Mouse (Mus musculus): ENCODE measurements at regions not wholly inside any gene's neighbourhood (a gene's known extent, or its start where the extent isn't known, plus 50 kb on each side); places are given as distances from the start of the nearest gene placed in this dataset.

GRCm38 (mm10) chr2:75396016-75396415 is 263.0 kb upstream of the Hnrnpa3 start:
- H3K4me3 ChIP-seq (ENCODE audit: low read depth, low read length): no peak overlapping the region
- H3K9me3 ChIP-seq (replicated peaks; ENCODE audit: control insufficient read depth, insufficient read depth, low read length, poor library complexity, severe bottlenecking): no peaks in the 10 kb centered on the region
- no peaks in the 10 kb centered on the region for H3K27me3 ChIP-seq (ENCODE audit: control insufficient read depth, insufficient read depth, low read length, poor library complexity, severe bottlenecking)
- H3K9ac ChIP-seq (ENCODE audit: low read depth, poor library complexity, severe bottlenecking): no peak overlapping the region
- no peaks in the 10 kb centered on the region for H3K36me3 ChIP-seq (ENCODE audit: control insufficient read depth, insufficient read depth, low read length, poor library complexity, severe bottlenecking)
- no peak overlapping the region for H3K27ac ChIP-seq (ENCODE audit: insufficient read depth, low read length)
- H3K4me1 ChIP-seq (ENCODE audit: control insufficient read depth, insufficient read depth, low read length): no peaks in the 10 kb centered on the region
- no peak for TF ChIP-seq CTCF (IDR thresholded peaks at IDR 0.05; ENCODE audit: low read depth, low read length)
- no peak for TF ChIP-seq POLR2A (IDR thresholded peaks at IDR 0.05; ENCODE audit: insufficient read depth, low read length)
- no peak for TF ChIP-seq EP300 (IDR thresholded peaks at IDR 0.05; ENCODE audit: insufficient read depth, low read depth, low read length)

GRCm38 (mm10) chr2:75400291-75400870 is 258.7 kb upstream of the Hnrnpa3 start:
- Histone ChIP-seq H3K27ac (ENCODE audit: insufficient read depth, low read length) (no peak overlapping the region), H3K27me3 (ENCODE audit: control insufficient read depth, insufficient read depth, low read length, poor library complexity, severe bottlenecking) (no peaks in the 10 kb centered on the region), H3K36me3 (ENCODE audit: control insufficient read depth, insufficient read depth, low read length, poor library complexity, severe bottlenecking) (no peaks in the 10 kb centered on the region), H3K9me3 (replicated peaks; ENCODE audit: control insufficient read depth, insufficient read depth, low read length, poor library complexity, severe bottlenecking) (no peaks in the 10 kb centered on the region), H3K4me1 (ENCODE audit: control insufficient read depth, insufficient read depth, low read length) (no peaks in the 10 kb centered on the region), H3K9ac (ENCODE audit: low read depth, poor library complexity, severe bottlenecking) (no peak overlapping the region), H3K4me3 (ENCODE audit: low read depth, low read length) (no peak overlapping the region)
- TF ChIP-seq POLR2A (IDR thresholded peaks at IDR 0.05; ENCODE audit: insufficient read depth, low read length) (no peak), EP300 (IDR thresholded peaks at IDR 0.05; ENCODE audit: insufficient read depth, low read depth, low read length) (no peak), CTCF (IDR thresholded peaks at IDR 0.05; ENCODE audit: low read depth, low read length) (no peak)

GRCm38 (mm10) chr2:75403791-75404190 is 255.3 kb upstream of the Hnrnpa3 start:
- no peaks in the 10 kb centered on the region for H3K9me3 ChIP-seq (replicated peaks; ENCODE audit: control insufficient read depth, insufficient read depth, low read length, poor library complexity, severe bottlenecking)
- no peak overlapping the region for H3K27ac ChIP-seq (ENCODE audit: insufficient read depth, low read length)
- no peaks in the 10 kb centered on the region for H3K36me3 ChIP-seq (ENCODE audit: control insufficient read depth, insufficient read depth, low read length, poor library complexity, severe bottlenecking)
- no peaks in the 10 kb centered on the region for H3K27me3 ChIP-seq (ENCODE audit: control insufficient read depth, insufficient read depth, low read length, poor library complexity, severe bottlenecking)
- TF ChIP-seq POLR2A (IDR thresholded peaks at IDR 0.05; ENCODE audit: insufficient read depth, low read length) (no peak), EP300 (IDR thresholded peaks at IDR 0.05; ENCODE audit: insufficient read depth, low read depth, low read length) (no peak), CTCF (IDR thresholded peaks at IDR 0.05; ENCODE audit: low read depth, low read length) (no peak)
- H3K4me1 ChIP-seq (ENCODE audit: control insufficient read depth, insufficient read depth, low read length): no peaks in the 10 kb centered on the region
- H3K9ac ChIP-seq (ENCODE audit: low read depth, poor library complexity, severe bottlenecking): no peak overlapping the region
- no peak overlapping the region for H3K4me3 ChIP-seq (ENCODE audit: low read depth, low read length)

GRCm38 (mm10) chr2:75405524-75406214 is 253.4 kb upstream of the Hnrnpa3 start:
- Histone ChIP-seq H3K36me3 (ENCODE audit: control insufficient read depth, insufficient read depth, low read length, poor library complexity, severe bottlenecking) (no peaks in the 10 kb centered on the region), H3K27me3 (ENCODE audit: control insufficient read depth, insufficient read depth, low read length, poor library complexity, severe bottlenecking) (no peaks in the 10 kb centered on the region), H3K9me3 (replicated peaks; ENCODE audit: control insufficient read depth, insufficient read depth, low read length, poor library complexity, severe bottlenecking) (no peaks in the 10 kb centered on the region), H3K27ac (ENCODE audit: insufficient read depth, low read length) (no peak overlapping the region), H3K4me3 (ENCODE audit: low read depth, low read length) (no peak overlapping the region), H3K4me1 (ENCODE audit: control insufficient read depth, insufficient read depth, low read length) (no peaks in the 10 kb centered on the region), H3K9ac (ENCODE audit: low read depth, poor library complexity, severe bottlenecking) (no peak overlapping the region)
- TF ChIP-seq CTCF (IDR thresholded peaks at IDR 0.05; ENCODE audit: low read depth, low read length): no peak

GRCm38 (mm10) chr2:75406721-75407455 is 252.2 kb upstream of the Hnrnpa3 start:
- TF ChIP-seq CTCF (IDR thresholded peaks at IDR 0.05; ENCODE audit: low read depth, low read length) (no peak), EP300 (IDR thresholded peaks at IDR 0.05; ENCODE audit: insufficient read depth, low read depth, low read length) (no peak)
- Histone ChIP-seq H3K36me3 (ENCODE audit: control insufficient read depth, insufficient read depth, low read length, poor library complexity, severe bottlenecking) (no peaks in the 10 kb centered on the region), H3K9me3 (replicated peaks; ENCODE audit: control insufficient read depth, insufficient read depth, low read length, poor library complexity, severe bottlenecking) (no peaks in the 10 kb centered on the region), H3K4me3 (ENCODE audit: low read depth, low read length) (no peak overlapping the region), H3K27ac (ENCODE audit: insufficient read depth, low read length) (no peak overlapping the region), H3K4me1 (ENCODE audit: control insufficient read depth, insufficient read depth, low read length) (no peaks in the 10 kb centered on the region), H3K9ac (ENCODE audit: low read depth, poor library complexity, severe bottlenecking) (no peak overlapping the region), H3K27me3 (ENCODE audit: control insufficient read depth, insufficient read depth, low read length, poor library complexity, severe bottlenecking) (no peaks in the 10 kb centered on the region)

GRCm38 (mm10) chr2:75407560-75407959 is 251.5 kb upstream of the Hnrnpa3 start:
- no peak overlapping the region for H3K27ac ChIP-seq (ENCODE audit: insufficient read depth, low read length)
- H3K9ac ChIP-seq (ENCODE audit: low read depth, poor library complexity, severe bottlenecking): no peak overlapping the region
- H3K9me3 ChIP-seq (replicated peaks; ENCODE audit: control insufficient read depth, insufficient read depth, low read length, poor library complexity, severe bottlenecking): no peaks in the 10 kb centered on the region
- no peak overlapping the region for H3K4me3 ChIP-seq (ENCODE audit: low read depth, low read length)
- no peaks in the 10 kb centered on the region for H3K36me3 ChIP-seq (ENCODE audit: control insufficient read depth, insufficient read depth, low read length, poor library complexity, severe bottlenecking)
- TF ChIP-seq EP300 (IDR thresholded peaks at IDR 0.05; ENCODE audit: insufficient read depth, low read depth, low read length) (no peak), POLR2A (IDR thresholded peaks at IDR 0.05; ENCODE audit: insufficient read depth, low read length) (no peak), CTCF (IDR thresholded peaks at IDR 0.05; ENCODE audit: low read depth, low read length) (no peak)
- no peaks in the 10 kb centered on the region for H3K27me3 ChIP-seq (ENCODE audit: control insufficient read depth, insufficient read depth, low read length, poor library complexity, severe bottlenecking)
- no peaks in the 10 kb centered on the region for H3K4me1 ChIP-seq (ENCODE audit: control insufficient read depth, insufficient read depth, low read length)
